Mouse (Mus musculus) midbrain, embryonic 13.5 days (tissue): Measurements from ENCODE around the gene Ankrd44. TPM values are rescaled to one million over a fixed set of nuclear protein-coding genes. Genes with fewer than 3 reads are reported as not detected.

Experiments
- ATAC-seq: fragments of 200-750 bp; cut with Nextera tagmentation; 2 replicates; pipeline ENCODE4 v1.8.0; 2017; ENCODE audit warnings: mild to moderate bottlenecking, moderate TSS enrichment, moderate library complexity
- H3K27ac ChIP-seq: fragments of 300-500 bp; sonication (generic); 2 replicates; pipeline ENCODE4 v1.5.1; 2015; ENCODE audit warnings: inconsistent platforms, mild to moderate bottlenecking, moderate library complexity
- H3K27me3 ChIP-seq: fragments of 300-500 bp; sonication (generic); 2 replicates; pipeline ENCODE4 v1.6.1; 2015; ENCODE audit warnings: mild to moderate bottlenecking, inconsistent platforms
- H3K36me3 ChIP-seq: fragments of 300-500 bp; sonication (generic); 2 replicates; pipeline ENCODE4 v1.6.1; 2015; ENCODE audit warnings: mild to moderate bottlenecking, inconsistent platforms
- H3K4me1 ChIP-seq: fragments of 300-500 bp; sonication (generic); replicated peaks from 2 replicates; pipeline ENCODE4 v1.6.1; 2015; ENCODE audit warnings: inconsistent platforms
- H3K4me2 ChIP-seq: fragments of 300-500 bp; sonication (generic); replicated peaks from 2 replicates; pipeline ENCODE4 v1.6.1; 2015; ENCODE audit warnings: moderate library complexity, mild to moderate bottlenecking, inconsistent platforms
- H3K4me3 ChIP-seq: fragments of 300-500 bp; sonication (generic); replicated peaks from 2 replicates; pipeline ENCODE4 v1.5.1; 2015; ENCODE audit warnings: mild to moderate bottlenecking, inconsistent platforms
- H3K9ac ChIP-seq: fragments of 300-500 bp; sonication (generic); replicated peaks from 2 replicates; pipeline ENCODE4 v1.6.1; 2015; ENCODE audit warnings: mild to moderate bottlenecking, inconsistent platforms
- H3K9me3 ChIP-seq: fragments of 300-500 bp; sonication (generic); 2 replicates; pipeline ENCODE4 v1.6.1; 2016; ENCODE audit warnings: mild to moderate bottlenecking, inconsistent platforms
- WGBS: fragments of 180-500 bp; shearing (Covaris S2); methylation state at CpG from one replicate; pipeline ENCODE4 v1.1.7; 2015; 5-methylcytosine and 5-hydroxymethylcytosine counted together
- polyA plus RNA-seq: library from polyadenylated mRNA; unstranded; fragments of >200 nt; fragmentation: Nextera tagmentation; extraction: Ambion mirVana; gene quantifications from 2 replicates; pipeline ENCODE4 v1.2.1, GENCODE M21; 2015

Ankrd44 gene
- polyA plus RNA-seq, 1 experiment from 2014 or later: 22.2 TPM

- H3K9ac ChIP-seq: no peak overlapping the region
- H3K36me3 ChIP-seq: no peaks in the 10 kb centered on the region
- H3K9me3 ChIP-seq: no peaks in the 10 kb centered on the region
- no peak overlapping the region for H3K4me2 ChIP-seq
- H3K4me1 ChIP-seq: peaks cover 29% of the 10 kb centered on the region
- ATAC-seq: no peak
- 93% methylated on average over 4 of the region's 4 CpGs for WGBS
- no peak overlapping the region for H3K4me3 ChIP-seq
- H3K27ac ChIP-seq: no peak overlapping the region
- H3K27me3 ChIP-seq: 0 out of 2 replicates have a peak, but pooled peaks cover 7% of the 10 kb centered on the region
These were observed 6.1 kb downstream of the Ankrd44 start for GRCm38 (mm10) chr1:54920132-54920531.

DNA sequence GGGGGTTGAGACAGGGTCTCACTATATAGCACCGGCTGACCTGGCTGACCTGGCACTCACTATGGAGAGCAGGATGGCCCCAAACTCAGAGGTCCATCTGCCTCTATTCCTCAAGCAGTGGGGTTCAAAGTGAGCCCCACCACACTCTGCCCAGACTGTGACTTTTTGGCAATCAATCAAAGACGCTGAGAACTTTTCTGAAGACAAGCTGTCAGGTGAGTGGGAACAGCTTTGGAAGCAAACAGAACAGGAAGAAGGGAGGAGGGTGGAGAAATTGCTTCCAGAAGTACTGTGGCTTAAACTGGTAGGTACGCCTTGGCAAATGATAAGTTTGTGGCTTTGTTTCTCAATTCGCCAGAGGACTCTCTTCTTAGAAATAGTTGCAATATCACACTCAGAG is 9.7 kb downstream of the Ankrd44 start:
- H3K27ac ChIP-seq: no peak overlapping the region
- no peaks in the 10 kb centered on the region for H3K36me3 ChIP-seq
- H3K4me1 ChIP-seq: no peaks in the 10 kb centered on the region
- H3K9me3 ChIP-seq: no peaks in the 10 kb centered on the region
- H3K4me2 ChIP-seq: no peak overlapping the region
- WGBS: 88% methylated on average over 4 of the region's 4 CpGs
- H3K4me3 ChIP-seq: no peak overlapping the region
- H3K9ac ChIP-seq: no peak overlapping the region
- ATAC-seq: no peak
- H3K27me3 ChIP-seq: no peaks in the 10 kb centered on the region

GRCm38 (mm10) chr1:54914387-54914786 is 11.8 kb downstream of the Ankrd44 start:
- no peak for ATAC-seq
- Histone ChIP-seq H3K9ac (no peak overlapping the region), H3K36me3 (no peaks in the 10 kb centered on the region), H3K4me2 (no peak overlapping the region), H3K27ac (no peak overlapping the region), H3K27me3 (no peaks in the 10 kb centered on the region), H3K9me3 (no peaks in the 10 kb centered on the region), H3K4me1 (peaks cover 3% of the 10 kb centered on the region), H3K4me3 (no peak overlapping the region)
- WGBS: 61% methylated on average over 9 of the region's 9 CpGs

GRCm38 (mm10) chr1:54913379-54913873 is 12.8 kb downstream of the Ankrd44 start:
- Histone ChIP-seq H3K9me3 (no peaks in the 10 kb centered on the region), H3K27ac (no peak overlapping the region), H3K9ac (no peak overlapping the region), H3K4me3 (no peak overlapping the region), H3K27me3 (no peaks in the 10 kb centered on the region), H3K4me1 (peaks cover 7% of the 10 kb centered on the region), H3K4me2 (no peak overlapping the region), H3K36me3 (no peaks in the 10 kb centered on the region)
- no peak for ATAC-seq
- WGBS: 96% methylated on average over 3 of the region's 3 CpGs

GRCm38 (mm10) chr1:54913063-54913335 is 13.2 kb downstream of the Ankrd44 start:
- Histone ChIP-seq H3K36me3 (no peaks in the 10 kb centered on the region), H3K9me3 (no peaks in the 10 kb centered on the region), H3K4me3 (no peak overlapping the region), H3K27ac (no peak overlapping the region), H3K9ac (no peak overlapping the region), H3K4me2 (no peak overlapping the region), H3K4me1 (peaks cover 7% of the 10 kb centered on the region), H3K27me3 (no peaks in the 10 kb centered on the region)
- ATAC-seq: no peak

GRCm38 (mm10) chr1:54912290-54913062 is 13.7 kb downstream of the Ankrd44 start:
- Histone ChIP-seq H3K4me2 (no peak overlapping the region), H3K4me1 (peaks cover 9% of the 10 kb centered on the region), H3K4me3 (no peak overlapping the region), H3K27ac (no peak overlapping the region), H3K36me3 (no peaks in the 10 kb centered on the region), H3K9me3 (no peaks in the 10 kb centered on the region), H3K9ac (no peak overlapping the region), H3K27me3 (no peaks in the 10 kb centered on the region)
- 78% methylated on average over 7 of the region's 7 CpGs for WGBS
- 0 out of 2 replicates have a peak, but pooled peaks have one; percentile 17 for ATAC-seq

DNA sequence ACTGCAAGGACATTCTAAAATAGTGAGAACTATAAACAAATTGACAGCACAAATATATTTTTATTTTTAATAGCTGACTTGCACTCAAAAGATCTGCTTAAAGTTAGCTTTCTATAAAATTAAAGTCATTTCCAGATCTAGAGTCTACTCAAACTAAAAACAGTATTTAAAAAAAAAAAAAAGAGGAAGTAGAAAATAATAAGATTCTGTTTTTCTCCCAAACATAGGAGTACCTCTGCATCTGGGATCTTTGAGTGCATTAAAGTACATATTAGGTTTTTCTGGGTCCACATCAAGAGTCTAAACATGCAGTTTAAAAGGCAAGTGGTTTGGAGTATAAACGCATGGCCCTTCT is 15.0 kb downstream of the Ankrd44 start:
- no peak overlapping the region for H3K9ac ChIP-seq
- no peak overlapping the region for H3K27ac ChIP-seq
- H3K9me3 ChIP-seq: no peaks in the 10 kb centered on the region
- WGBS: 93% methylated on average over 1 of the region's 1 CpGs
- H3K4me1 ChIP-seq: peaks cover 21% of the 10 kb centered on the region
- no peak overlapping the region for H3K4me3 ChIP-seq
- no peak overlapping the region for H3K4me2 ChIP-seq
- no peak for ATAC-seq
- no peaks in the 10 kb centered on the region for H3K36me3 ChIP-seq
- H3K27me3 ChIP-seq: no peaks in the 10 kb centered on the region

- ATAC-seq: no peak
- Histone ChIP-seq H3K27ac (no peak overlapping the region), H3K9me3 (no peaks in the 10 kb centered on the region), H3K4me1 (peaks cover 22% of the 10 kb centered on the region), H3K27me3 (no peaks in the 10 kb centered on the region), H3K4me2 (no peak overlapping the region), H3K9ac (no peak overlapping the region), H3K36me3 (no peaks in the 10 kb centered on the region), H3K4me3 (no peak overlapping the region)
- WGBS: 84% methylated on average over 5 of the region's 5 CpGs
These were observed 15.5 kb downstream of the Ankrd44 start for GRCm38 (mm10) chr1:54910489-54911255.

DNA sequence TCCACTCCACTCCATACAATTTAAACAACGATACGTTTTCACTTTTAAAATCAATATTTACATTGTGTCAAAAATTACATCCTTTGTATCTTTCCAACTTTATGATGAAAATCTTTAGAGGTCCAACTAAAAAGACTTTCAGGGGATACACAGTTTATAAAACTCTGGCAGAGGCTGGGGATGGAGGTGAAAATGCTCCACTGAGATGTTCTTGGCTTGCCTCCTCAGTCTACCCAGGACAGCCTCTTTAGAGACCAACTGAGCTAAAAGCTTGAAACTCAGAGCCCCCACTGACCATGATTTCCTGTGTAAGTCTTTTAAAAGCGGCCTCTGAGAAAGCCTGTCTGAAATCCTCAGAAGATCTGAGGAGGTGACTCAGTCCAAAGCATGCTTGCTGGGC is 17.4 kb downstream of the Ankrd44 start:
- no peaks in the 10 kb centered on the region for H3K27me3 ChIP-seq
- 90% methylated on average over 3 of the region's 3 CpGs for WGBS
- H3K9ac ChIP-seq: no peak overlapping the region
- H3K9me3 ChIP-seq: no peaks in the 10 kb centered on the region
- ATAC-seq: no peak
- H3K27ac ChIP-seq: no peak overlapping the region
- H3K4me2 ChIP-seq: no peak overlapping the region
- H3K4me1 ChIP-seq: peaks cover 22% of the 10 kb centered on the region
- H3K4me3 ChIP-seq: no peak overlapping the region
- H3K36me3 ChIP-seq: no peaks in the 10 kb centered on the region

DNA sequence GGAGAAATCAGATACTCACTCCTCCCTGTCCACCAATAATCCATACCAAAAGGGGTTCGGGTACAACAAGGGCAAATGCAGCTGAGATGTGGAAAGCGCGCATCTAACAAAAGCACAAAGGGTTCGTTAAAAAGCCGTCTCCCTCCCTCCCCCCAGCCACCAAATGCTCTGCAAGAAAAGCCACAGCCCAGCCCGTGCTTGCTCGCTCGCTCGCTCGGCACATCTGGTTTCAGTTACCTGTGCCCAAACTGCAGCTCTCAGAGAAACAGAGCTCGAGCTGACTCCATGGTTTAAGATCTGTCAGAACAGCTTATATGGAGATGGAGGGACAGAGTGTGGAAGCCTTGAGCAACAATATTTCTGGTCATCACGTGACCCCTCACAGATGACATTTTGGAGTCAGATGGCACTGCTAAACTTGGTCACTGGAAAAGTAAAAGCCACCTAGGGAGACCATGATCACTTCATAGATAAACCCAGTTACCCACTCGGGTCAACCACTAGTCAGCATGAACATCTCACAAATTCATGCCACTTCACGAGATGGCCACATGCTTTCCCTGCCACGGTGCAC is 19.0 kb downstream of the Ankrd44 start:
- peaks cover 22% of the 10 kb centered on the region for H3K4me1 ChIP-seq
- WGBS: 48% methylated on average over 15 of the region's 15 CpGs

DNA sequence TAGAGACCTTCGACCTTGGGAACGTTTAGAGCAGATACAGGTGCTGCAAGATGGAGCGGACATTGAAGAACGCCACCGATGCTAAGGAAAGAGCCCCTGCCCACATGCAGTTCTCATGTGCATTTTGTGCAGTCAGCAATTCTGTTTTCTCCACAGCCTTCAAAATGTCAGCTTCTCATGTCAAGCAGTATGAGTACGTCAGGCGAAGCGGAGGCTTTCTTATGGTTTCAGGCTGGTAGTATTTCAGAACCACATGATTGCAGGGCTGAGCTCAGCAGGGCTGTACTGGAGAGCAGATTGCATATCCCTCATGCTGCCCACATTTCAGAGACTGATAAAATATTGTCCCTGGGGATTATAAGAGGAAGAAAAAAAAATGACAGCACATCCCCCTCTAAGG is 19.9 kb downstream of the Ankrd44 start:
- peak; percentile 19; the same call in 1 of the 2 replicates for ATAC-seq
- no peak overlapping the region for H3K4me3 ChIP-seq
- no peaks in the 10 kb centered on the region for H3K36me3 ChIP-seq
- 77% methylated on average over 8 of the region's 8 CpGs for WGBS
- H3K27ac ChIP-seq: no peak overlapping the region; the same call in 1 of the 2 replicates
- H3K4me1 ChIP-seq: peaks cover 22% of the 10 kb centered on the region
- no peak overlapping the region for H3K9ac ChIP-seq
- no peaks in the 10 kb centered on the region for H3K27me3 ChIP-seq
- H3K9me3 ChIP-seq: no peaks in the 10 kb centered on the region
- no peak overlapping the region for H3K4me2 ChIP-seq

More for the DNA sequence above, 19.0 kb downstream of the Ankrd44 start:
- H3K4me3 ChIP-seq: no peak overlapping the region
- no peak for ATAC-seq
- H3K27ac ChIP-seq: no peak overlapping the region
- no peaks in the 10 kb centered on the region for H3K27me3 ChIP-seq
- no peak overlapping the region for H3K4me2 ChIP-seq
- no peaks in the 10 kb centered on the region for H3K9me3 ChIP-seq
- no peaks in the 10 kb centered on the region for H3K36me3 ChIP-seq
- no peak overlapping the region for H3K9ac ChIP-seq

- H3K27me3 ChIP-seq: no peaks in the 10 kb centered on the region
- no peak overlapping the region for H3K4me3 ChIP-seq
- no peaks in the 10 kb centered on the region for H3K9me3 ChIP-seq
- ATAC-seq: no peak
- peaks cover 22% of the 10 kb centered on the region for H3K4me1 ChIP-seq
- no peak overlapping the region for H3K9ac ChIP-seq
- 73% methylated on average over 7 of the region's 7 CpGs for WGBS
- H3K4me2 ChIP-seq: no peak overlapping the region
- H3K27ac ChIP-seq: no peak overlapping the region
- no peaks in the 10 kb centered on the region for H3K36me3 ChIP-seq
These were observed 20.6 kb downstream of the Ankrd44 start for GRCm38 (mm10) chr1:54905632-54906031.
